Mouse (Mus musculus) left cerebral cortex, postnatal 10 days (tissue): ENCODE measurements at regions not wholly inside any gene's neighbourhood (a gene's known extent, or its start where the extent isn't known, plus 50 kb on each side); places are given as distances from the start of the nearest gene placed in this dataset.

ENCODE experiments used
- DNase-seq, 2 experiments: peaks; one replicate each; pipeline ENCODE4 v3.0.0; 2021 to 2022; ENCODE audit warnings: low spot score in 2 of 2, mixed read lengths in 1 of 2; ENCODE audit errors: extremely low spot score in 1 of 2
- intact Hi-C: fragments of 180-260 bp; cut with DNase I; formaldehyde crosslinking; loops from one replicate; pipeline ENCODE4 v1.15.1; 2025

DNA sequence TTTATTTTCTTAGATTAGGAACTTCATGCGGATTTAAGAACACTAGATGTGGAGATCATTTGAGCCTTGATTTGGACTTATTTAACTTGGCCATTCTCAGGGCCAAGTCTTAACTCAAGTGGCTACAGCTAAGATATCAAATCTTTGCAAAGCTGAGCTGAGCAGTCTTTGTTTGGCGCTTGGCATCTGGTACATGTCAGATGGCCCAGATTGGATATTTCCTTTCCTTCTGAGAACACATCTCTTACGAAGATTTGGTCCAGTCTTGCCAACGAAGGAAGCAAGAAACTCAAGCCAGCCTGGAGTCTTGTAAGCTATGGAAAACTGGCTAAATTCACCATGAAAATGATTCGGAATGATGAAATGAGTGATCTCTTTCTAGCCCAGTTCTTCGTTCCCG is 59.1 kb upstream of the Cdc42ep3 start:
- intact Hi-C loops = no loop called here
- no peak for DNase-seq

DNA sequence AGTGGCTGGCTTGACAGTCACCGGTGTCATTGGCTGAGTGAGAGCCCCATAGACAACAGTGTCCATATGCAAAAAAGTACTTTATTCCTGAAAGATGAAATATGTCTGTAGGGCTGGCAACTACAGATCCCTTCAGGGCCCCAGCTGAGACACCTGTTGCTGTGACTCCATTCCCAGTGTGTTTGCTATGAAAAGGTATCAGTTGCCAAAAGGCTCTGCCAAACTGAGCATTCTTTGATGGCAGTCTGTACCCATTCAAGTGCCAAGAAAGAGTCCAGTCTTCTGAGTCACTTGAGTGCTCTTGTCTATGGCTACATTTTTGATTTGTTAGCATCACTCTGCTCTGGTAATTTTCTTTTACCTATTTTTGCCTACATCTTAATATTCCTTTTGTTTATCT is 63.1 kb upstream of the Cdc42ep3 start:
- intact Hi-C loops = no loop called here
- no peak for DNase-seq

DNA sequence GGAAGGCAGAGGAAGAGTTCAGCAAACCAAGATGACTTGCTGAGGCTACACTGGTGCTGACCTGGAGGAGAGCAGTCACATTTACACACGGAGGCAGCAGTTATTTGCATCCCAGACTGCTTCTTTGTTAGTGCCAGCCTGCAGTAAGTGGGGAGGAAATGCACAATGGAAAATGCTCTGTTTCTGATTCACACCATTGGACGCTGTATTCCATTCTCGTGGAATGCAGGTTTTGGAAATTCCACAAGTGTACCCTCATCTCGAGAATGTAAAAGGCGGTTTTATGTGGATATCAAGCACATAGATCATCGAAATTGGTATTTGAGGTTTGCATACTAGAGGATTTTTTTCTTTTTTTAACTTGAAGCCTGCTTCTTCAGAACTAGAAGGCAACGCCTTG is 66.7 kb upstream of the Cdc42ep3 start:
- intact Hi-C loops = no loop called here

DNA sequence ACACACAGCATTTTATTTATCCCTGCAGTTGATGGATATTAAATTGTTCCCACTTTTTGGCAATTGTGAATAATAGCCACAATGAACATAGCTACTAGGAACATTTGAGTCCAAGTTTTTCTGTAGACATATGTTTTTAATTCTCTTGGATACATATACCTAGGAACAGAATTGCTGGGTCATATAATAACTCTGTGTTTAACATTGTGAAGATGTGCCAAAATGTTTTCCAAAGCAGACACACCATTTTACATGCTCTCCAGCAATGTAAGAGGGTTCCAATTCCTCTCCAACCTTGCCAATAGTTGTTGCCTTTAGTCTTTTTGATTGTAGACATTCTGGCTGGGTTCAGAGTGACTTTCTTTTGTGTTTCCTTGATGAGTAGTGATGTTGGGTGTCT is 84.3 kb upstream of the Cdc42ep3 start:
- DNase-seq = no peak
- intact Hi-C loops = no loop called here

More for the DNA sequence above, 66.7 kb upstream of the Cdc42ep3 start:
- DNase-seq = no peak

DNA sequence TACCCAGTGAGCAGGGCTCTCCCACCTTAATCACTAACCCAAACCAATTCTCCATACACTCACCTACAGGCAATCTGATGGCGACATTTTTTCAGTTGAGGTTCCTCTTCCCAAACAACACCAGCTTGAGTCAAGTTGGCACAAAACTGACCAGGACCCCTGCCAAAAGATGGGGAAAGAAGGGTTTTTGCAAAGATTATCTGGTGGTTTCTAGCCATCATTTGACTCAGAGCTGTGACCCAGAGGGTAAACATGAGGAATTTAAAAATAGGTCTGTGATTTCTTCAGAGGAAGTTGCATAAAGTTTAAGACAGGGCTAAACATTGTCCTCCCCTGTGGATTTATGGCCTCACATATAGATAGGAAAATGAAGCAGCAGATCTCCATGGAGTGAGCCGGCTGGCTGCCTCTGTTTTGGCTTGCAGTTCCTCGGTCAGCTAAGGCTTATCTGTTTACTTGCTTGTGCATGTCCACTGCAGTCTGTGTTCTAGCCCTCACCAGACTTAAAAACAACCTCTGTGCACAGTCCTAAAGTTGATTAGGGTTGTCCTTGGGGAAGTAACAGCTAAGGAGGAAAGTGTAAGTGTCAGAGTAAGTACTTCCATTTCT is 87.7 kb upstream of the Cdc42ep3 start:
- intact Hi-C loops = no loop called here
- no peak for DNase-seq

DNA sequence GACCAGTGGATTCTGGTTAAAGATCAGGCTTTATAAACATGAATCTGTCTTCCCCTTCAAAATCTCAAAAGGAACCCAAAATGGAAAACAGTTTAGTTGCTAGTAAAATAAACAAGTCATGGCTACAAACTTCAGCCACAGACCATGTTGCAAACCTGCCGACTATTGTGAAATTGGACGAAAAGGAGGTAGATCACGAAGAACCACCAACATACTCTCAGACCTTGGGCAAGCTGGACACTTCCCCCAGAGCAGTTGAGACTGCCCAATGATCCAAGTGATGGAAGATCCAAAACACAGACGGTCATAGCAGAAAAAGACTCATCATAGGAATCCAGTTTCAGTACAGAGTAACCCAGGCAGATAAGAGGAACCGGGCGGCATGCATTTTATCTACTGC is 92.3 kb upstream of the Cdc42ep3 start:
- intact Hi-C loops = no loop called here
- DNase-seq = no peak

DNA sequence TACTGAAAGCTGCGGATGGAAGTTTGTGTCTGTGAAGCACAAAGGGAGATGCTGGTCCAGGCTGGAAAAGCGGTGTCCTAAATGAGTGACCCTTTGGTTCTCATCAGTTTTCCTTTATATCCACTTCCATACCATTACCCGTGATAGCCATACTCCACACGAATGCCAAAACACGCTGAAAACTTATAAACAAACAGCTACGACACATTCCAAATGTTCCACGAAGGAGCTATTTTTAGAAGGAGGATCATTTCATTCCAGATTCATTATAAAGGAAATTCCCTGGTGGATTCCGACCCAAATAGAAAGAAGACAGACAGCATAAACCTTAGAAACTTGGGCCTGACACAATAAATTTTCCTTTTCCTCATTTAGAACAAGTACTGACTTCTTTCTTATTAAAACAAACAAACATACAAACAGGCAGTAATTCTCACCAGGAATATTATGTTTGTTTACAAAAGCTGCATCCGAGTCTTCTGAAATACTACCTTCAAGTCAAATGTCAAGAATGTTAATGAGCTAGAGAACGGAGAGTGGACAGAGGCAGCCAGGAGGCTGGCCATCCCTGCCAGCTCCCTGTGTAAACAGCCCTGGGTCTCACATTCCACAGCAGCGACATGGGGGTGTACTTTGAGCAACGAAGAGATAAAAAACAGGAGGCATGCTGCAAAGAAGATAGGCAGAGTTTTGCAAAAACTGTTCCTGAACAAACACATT is 96.4 kb upstream of the Cdc42ep3 start:
- intact Hi-C loops = no loop called here
- DNase-seq = no peak

DNA sequence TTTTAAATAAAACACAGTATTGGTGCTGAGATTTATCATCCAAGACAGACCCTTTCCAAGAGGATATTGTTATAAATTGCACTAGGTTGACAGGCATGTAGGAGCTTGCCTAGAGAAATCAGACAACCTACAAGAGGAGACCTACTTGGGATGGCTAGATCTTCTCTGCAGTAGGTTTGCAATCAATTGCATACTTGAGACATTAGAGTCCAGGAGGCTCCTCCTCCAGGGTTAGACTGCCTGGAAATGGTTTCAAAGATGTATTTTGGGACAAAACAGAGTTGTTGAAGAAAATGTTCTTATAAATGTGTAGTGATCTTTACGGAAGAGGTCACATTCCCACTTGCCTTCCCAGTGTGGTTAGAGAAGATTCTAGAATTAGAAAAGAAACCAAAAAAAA is 98.9 kb upstream of the Cdc42ep3 start:
- intact Hi-C loops = no loop called here
- DNase-seq = no peak

DNA sequence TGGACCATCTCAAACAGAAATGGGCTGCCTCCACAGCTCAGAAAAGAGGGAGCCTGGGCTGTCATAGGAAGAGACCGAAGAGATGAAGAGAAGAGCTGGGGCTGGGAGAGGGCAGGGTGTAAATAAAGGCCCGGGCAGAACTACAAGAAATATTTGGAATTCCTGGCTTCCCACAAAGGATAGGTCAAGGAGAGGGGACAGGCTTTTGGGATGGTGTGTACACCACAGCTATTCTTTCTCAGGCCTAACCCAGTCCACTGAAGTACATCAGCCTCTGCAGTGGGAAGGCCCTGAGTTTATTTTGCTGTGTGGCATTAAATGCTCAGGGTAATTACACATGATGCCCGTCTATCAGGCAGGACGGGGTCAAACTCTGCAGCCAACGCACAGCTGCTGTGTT is 99.6 kb upstream of the Cdc42ep3 start:
- intact Hi-C loops = no loop called here

DNA sequence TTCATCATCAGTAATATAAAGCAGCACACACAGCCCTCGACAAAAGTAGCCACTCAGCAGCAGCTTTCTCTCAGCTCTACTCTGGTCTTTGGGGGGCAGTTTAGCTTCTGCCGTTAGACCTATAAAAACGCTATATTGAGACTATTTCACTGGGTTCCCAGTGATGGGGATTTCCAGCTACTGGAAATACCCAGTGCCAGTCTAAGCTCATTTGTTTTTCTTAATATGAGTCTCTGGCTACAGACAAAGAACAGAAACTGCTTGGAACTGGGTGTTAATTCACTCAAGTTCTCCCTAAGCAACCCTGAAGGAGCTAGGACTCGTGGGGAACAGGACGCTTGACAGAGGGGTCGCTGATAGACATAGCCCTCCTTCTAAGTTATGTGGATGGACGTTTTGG is 100.3 kb upstream of the Cdc42ep3 start:
- intact Hi-C loops = no loop called here
- DNase-seq = no peak

More for the DNA sequence above, 99.6 kb upstream of the Cdc42ep3 start:
- no peak for DNase-seq

DNA sequence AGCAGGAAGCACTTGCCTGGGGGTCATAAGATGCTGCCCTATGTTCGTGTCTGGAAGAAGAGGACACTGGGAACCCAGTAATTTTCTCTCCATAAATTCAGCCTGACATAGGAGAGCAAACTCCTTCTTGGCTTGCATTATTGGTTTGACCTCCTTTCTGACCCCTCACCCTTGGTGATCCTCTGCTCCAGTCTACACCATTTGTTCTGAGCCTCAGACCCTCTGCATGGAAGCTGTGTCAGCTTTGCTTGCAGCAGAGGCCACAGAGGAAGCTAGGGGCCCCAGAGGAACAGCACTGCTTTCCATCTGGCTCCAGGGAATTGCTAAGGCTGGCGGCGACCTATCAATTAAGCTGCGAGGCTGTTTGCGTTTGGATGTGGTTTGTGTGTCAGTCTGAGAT is 102.7 kb upstream of the Cdc42ep3 start:
- no peak for DNase-seq
- intact Hi-C loops = no loop called here

DNA sequence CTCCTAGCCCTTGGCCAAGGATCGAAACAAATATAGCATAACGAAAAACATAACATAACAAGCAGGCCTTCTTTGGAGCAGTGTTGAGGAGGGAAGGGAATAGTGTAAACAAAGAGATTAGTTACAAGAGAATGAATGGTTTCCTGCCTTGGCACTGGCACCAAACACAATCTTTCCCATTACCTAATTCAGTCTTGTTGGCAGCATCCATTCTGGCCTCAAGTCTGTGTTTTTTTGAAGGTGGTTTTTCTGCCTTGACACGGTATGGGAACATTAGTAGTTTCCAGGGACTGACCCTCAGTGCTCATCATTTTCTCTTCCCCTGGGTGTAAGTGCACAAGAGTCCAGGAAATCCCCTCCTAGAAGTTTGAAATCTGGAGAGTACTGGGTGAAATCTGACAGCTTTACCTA is 106.8 kb upstream of the Cdc42ep3 start:
- intact Hi-C loops = no loop called here
- DNase-seq = no peak

DNA sequence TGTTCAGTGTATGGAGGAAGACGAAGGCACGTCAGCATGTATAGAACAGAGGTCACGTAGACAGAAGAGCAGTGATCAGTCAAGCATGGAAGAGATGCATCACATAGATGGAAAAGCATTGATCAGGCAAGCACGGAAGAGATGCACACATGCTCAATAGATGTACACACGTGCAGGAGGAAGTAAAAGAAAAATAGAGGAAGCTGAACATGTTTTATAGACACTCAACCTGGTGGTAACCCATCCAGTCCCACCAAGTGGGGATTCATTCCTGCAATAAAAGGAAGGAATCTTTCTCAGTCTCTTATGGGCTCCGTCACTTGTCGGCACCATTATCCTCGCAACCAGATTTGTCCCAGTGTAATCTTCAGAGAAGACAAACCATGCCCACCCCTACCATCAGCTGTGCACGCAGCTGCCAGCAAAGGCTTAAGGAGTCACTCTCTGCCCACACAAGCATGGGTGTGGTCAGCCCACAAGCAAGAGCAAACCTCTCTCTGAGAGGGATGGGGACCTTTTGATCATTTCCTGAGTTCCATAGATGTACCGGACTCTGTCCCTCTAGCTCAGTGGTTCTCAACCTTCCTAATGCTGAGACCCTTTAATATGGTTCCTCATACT is 108.3 kb upstream of the Cdc42ep3 start:
- intact Hi-C loops = no loop called here
- no peak for DNase-seq

DNA sequence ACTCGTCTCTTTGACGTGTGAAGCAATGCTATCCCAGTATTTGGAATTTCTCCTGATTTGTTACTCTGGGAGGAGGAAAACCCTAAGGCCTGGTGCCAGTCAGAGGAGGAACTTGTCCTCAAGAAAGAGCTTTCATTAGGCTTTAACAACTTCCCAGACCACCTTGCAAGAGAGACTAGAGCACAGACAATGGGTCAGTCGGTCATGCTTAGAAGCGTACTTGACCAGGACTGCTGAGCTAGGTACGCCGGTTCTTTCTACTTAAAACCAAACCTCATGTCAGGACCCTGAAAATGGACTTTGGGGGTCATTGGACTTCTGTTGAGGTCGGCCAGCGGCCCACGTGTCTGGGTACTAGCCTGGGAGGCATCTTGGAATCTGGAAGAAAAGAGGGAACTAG is 110.8 kb upstream of the Cdc42ep3 start:
- no peak for DNase-seq
- intact Hi-C loops = no loop called here

DNA sequence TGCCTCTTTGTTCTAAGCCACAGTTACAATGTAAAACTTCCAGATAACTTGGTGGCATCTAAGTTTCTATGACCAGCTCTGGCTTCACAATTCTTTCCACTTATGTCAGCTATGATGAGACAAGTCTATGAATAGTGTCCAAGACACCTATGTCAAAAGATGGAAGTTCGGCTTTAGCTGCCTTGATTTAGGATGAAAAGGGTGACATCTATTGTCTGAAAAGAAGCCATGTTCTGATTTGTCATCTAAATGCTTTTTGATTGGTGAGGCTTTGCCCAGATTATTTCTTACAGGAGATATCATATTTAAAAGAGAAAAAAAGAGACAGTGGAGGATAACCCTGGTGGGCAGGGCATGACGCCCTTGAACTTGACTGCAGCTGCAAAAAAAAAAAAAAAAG is 116.7 kb upstream of the Cdc42ep3 start:
- intact Hi-C loops = no loop called here

DNA sequence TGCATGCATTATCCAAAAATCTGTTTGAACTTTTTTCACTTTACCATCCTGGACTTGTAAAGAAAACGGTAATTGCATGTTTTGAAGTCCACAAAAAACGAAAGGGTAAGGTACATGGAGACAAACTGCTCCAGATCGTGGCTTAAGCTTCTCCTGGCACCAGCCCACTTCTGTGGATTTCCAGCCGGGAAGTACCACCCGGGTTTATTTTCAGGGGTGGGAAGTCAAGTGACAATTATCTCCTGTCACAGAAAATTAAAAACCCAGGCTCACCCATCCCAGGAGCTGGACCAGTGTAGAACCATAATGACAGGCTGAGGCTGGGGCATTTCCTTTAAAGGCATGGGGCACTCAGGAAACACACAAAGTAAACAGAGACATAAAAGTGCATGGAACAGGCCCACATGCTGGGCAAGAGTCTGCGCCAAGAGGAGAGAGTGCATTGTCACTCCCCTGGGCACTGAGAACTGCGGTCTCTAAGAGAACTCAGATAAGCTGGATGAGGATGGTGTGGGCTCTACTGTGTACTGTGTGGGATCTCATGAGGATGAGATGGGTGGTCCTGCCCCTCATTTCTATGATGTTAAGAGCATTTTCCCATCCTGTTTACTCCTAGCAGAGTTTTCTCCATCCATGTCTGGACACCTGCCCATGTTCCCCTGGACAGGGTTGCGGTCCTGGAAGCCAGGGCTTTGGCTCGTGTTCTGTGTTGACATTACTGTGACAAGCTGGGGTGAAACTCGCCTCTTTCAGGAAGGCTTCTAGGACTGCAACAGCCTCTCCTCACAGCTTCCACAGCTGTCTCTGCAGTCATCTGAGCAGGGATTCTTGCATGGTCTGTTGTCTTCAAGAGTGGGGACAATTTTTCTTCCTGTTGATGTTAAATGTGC is 117.5 kb upstream of the Cdc42ep3 start:
- DNase-seq = no peak
- intact Hi-C loops = no loop called here

More for the DNA sequence above, 116.7 kb upstream of the Cdc42ep3 start:
- DNase-seq = no peak

DNA sequence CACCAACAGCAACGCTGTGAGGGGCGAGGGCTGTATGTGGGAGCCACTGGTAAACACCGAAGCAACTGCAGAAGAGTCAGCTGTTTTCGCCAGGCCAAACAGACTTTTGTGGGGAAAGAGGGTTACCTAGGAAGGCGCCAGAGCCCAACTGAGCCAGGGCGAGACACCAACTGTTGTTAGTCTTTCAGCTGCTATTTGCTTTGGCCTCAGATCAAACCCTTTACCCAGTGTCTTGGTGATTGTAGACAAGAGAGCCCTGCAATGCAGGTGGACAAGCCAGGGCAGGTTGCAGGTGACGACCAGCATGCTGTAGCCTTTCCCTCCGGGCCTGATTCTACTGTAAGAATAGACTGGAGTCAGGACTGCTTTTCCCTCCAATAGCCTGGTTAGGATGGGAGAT is 121.8 kb upstream of the Cdc42ep3 start:
- intact Hi-C loops = no loop called here
- DNase-seq = no peak

DNA sequence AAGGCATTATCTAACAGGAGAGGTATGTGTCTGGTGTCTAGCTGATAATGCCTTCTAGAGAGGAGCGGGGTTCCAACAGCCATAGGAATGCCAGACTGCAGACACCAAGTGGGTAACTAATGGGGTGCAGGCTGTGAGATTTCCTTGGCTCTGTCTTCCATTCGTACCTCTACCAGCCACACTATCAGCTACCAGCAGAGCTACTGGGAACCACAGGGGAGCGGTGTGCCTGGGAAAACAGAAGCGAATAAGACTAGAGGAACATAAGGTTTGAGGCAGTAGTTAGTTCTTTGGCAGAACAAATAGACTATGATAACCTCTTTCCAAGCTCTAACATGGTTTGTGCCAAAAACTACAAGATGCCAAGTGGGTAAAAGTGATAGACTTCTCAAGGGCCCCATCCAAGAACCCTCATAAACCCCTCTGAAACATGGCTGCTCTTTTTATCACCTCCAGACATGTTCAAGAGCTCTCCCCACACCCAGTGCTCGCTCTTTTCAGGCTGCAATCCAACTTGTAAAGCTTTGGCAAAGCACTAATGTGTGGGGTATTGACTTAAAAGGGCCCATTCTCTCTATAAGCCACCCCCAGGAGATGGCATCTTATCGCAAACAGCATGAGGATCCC is 126.3 kb upstream of the Cdc42ep3 start:
- no peak for DNase-seq
- intact Hi-C loops = no loop called here

DNA sequence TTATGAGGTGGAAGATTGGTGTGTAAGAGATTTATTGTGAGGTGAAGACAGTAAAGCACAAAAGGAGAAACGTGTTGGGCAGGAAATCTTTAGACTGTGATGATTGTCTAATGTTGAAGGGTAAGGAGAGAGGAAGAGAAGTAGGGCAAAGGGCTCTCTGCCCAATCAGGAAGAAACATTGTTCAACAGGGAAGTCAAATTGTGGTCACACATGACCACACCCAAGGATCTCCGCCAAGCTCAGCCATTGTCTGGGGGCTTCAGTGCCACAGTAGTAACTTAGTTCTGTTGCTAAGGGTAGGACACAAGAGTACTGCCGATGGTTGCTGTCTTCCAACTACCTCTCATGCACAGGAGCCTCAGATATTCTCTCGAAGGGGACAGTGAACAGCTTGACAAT is 127.0 kb upstream of the Cdc42ep3 start:
- no peak for DNase-seq
- intact Hi-C loops = no loop called here
